Mouse (Mus musculus) gastrocnemius, postnatal 14 days (tissue): ENCODE data around the gene St6galnac6. TPM values are rescaled to one million over a fixed set of nuclear protein-coding genes. Genes with fewer than 3 reads are reported as not detected.

ENCODE experiments used
- DNase-seq: peaks from one replicate; pipeline ENCODE4 v3.0.0; 2021; ENCODE audit warnings: mixed read lengths
- intact Hi-C: fragments of 180-260 bp; cut with DNase I; formaldehyde crosslinking; loops from one replicate; pipeline ENCODE4 v1.15.1; 2025; ENCODE audit warnings: low total_unique reads
- total RNA-seq, 2 experiments: library from RNA; stranded (reverse); gene quantifications; 2 replicates each; pipeline ENCODE4 v1.2.3; 2021

Gene St6galnac6
- total RNA-seq, 2 experiments from 2014 or later: 42.7 to 51.0 TPM

DNA sequence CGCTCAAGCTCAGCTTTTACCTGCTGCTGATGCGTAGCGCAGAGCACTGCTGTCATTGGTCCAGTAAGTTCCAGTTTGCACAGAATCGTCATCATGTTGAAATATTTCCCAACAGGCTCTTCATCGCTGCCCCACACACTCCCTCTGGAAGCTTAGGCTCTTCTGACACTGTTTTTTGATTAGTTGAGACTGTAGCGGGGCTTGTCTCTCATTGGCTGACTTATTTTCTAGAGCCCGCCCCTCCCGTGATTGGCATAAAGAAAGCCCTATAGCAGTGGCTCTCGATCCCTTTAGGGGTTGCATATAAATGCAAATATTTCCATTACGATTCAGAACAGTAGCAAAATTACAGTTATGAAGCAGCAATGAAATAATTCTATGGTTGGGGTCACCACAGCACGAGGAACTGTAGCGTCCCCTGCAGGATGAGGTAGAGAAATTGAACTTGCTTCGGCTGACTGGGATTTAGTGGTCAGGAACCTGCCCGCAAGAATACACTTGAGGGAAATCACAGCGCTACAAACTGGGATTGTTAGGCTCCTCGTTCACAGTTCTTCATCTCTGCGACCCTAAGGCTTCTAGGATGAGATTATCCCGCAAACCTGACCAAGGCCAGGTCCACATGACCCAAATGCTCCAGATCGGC, 17.9 kb upstream of the St6galnac6 start:
- intact Hi-C loops: loop anchor here (5.0 kb wide), 1 partner anchor 36 kb away; no protein-coding TSS in a partner anchor
- no peak for DNase-seq

DNA sequence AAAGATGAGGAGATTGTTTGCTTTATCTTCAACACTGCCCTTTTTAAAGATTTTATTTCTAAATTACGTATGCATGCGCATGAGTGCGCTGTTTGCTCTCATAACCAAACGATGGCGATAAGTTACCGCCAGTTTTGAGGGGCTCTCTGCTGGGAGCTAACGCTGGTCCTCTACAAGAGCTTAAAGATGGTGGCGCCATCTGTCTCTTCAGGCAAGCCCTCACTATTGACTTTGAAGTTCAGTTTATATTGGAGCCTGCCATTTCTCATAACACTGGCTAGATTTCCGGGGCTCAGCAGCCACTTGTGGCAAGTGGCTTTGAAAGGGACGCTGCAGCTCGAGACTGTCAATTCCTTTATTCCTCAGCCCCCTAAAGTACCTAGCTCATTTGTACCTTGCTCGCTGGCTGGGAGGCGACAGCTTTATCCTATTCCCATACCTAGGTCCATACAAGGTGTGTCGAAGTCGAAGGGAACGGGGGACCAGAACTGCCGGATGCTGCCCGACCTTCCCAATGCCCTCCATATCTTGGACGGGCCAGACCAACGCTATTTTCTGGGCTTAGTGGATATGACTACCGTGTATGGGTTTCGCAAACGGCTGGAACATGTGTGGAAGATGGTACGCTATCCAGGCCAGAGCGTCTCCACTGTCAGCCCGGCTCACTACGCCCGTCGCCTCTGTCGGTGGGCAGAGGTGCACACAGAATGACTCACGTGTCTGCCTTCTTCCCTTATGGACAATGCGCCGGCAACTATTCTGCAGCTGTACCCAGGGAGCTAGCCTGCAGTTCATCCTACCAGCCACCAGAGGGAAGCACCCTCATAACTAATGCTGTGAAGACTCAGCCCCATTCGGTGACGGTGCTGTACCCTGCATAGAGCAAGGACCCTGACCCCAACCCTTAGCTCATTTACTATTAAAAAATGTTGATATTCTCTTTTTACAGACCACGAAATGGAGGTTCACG, 16.4 kb upstream of the St6galnac6 start:
- intact Hi-C loops: loop anchor here (5.0 kb wide), 1 partner anchor 34 kb away; no protein-coding TSS in a partner anchor
- DNase-seq: peak; percentile 71

DNA sequence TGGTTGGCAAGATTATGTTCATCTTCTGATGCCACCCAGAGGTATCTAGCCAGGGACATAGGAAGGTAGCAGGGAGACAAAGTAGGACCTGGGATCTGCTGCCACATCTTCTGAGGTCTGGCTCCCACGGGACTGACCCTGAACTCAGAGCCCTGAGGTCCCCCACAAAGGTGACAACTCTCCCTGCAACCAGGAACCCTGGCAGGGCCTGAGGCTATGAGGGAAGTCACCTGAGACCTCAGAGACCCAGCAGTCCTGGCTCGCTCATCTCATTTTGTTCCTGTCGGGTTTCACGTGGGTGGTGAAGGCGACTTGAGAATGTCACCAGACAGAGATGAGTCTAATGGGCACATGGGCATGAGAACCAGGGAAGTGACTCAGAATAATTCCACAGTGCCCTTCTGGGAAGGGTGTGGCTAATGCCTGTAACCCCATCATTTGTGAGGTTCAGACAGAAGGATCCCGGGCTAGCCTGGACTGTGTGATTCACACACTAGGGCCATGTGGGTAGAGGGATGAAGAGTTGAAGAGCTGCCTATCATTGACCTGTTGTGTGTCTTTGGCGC, 14.3 kb upstream of the St6galnac6 start:
- intact Hi-C loops: loop anchor here (2.0 kb wide), 1 partner anchor 20 kb away; no protein-coding TSS in a partner anchor
- no peak for DNase-seq

DNA sequence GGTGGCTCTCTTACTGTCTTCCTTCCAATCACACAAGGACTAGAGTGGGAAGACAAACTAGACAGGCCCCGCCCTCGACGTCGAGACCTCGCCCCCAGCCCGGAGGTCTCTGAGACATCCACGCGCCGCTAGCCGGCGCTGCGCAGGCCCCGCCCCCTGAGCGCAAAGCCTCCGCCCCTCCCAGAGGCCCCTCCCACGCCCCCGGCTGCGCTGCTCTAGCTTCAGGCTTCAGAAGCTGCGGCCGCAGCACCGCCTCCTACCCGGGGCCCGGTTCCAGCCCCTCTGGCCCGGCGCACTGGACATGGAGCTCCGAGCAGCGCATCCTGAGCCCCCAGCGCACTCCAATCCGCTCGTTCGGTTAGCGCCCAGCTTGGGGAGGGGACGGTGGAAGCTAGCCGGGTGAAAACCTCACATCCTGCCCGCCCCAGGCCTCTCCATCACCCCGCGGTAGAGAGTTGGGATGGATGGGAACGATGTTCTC, 12.6 kb upstream of the St6galnac6 start, which contains the start of gene St6galnac4:
Gene St6galnac4, plus strand, starts transcription at position 225 of the 481 bp plus-strand sequence.
- DNase-seq: peak; percentile 95
- intact Hi-C loops: no loop called here

DNA sequence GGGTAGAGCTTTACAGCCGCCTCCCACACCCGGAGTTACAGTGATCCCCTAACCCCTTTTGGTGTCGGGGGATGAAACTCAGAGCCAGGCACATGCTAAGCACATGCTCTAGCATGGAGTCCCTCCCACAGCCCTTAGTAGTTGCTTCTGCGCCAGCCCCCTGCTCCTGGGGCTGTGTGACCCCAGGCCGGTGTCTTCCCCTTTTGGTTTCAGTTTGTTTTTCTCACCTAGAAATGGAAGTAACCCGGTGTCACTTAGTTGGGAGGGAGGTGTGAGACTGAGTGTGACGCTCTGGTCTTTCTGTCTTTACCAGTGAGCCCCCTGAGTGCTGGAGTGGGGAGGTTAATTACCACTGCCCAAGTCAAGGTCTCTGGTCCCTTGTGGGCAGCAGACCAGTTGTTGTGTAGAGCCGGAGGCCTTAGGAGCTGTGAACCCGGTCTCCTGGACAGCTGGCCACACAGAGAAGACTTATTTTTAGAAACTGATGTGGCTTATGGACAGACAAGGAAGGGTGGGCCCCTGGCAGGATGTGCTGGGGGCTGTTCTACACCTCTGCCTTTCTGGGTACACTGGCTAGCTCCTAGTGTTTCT, 11.7 kb upstream of the St6galnac6 start:
- peak; percentile 46 for DNase-seq
- intact Hi-C loops: no loop called here

DNA sequence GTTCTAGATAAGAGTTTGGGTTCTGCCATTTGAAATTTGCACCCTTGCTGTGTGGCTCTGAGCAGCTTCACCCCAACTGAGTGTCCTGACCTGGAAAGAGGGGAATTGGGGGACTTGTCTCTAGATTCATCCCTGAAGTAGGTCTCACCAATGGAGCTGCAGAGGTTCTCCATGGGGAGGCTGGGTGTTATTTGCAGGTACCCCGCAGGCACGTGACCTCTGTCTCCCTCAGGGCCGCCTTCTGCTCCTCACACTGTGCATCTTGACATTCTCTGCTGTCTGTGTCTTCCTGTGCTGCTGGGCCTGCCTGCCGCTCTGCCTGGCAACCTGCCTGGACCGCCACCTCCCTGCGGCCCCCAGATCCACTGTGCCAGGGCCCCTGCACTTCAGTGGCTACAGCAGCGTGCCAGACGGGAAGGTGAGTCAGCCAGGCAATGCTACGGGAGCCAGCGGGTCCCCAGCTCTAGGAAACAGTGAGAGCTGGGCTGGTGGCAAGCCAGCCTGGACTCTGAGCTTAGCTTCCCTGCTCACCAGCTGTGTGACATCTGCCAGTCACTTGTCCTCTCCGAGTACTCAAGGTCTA, 10.2 kb upstream of the St6galnac6 start:
- DNase-seq: no peak

DNA sequence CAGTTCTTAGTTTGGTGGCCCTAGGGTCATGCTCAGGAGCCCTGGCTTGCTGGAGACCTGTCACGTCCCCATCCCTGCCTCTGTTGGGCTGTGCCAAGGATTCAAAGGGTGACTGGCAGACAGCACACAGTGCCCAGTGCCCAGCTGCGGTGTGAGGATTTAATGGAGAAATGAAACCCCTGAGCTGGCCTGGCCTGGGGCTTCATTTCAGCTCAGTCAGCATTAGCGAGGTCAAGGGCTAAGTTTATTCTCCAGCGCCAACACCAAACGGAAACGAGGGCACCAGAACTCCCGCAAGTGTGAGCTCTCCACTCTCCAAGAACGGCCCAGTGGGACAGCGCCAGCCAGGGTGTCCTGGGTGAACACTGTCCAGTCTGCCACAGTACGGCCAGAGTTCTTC, 9.3 kb upstream of the St6galnac6 start:
- intact Hi-C loops: no loop called here
- peak; percentile 59 for DNase-seq

More for the DNA sequence above, 10.2 kb upstream of the St6galnac6 start:
- intact Hi-C loops: no loop called here

DNA sequence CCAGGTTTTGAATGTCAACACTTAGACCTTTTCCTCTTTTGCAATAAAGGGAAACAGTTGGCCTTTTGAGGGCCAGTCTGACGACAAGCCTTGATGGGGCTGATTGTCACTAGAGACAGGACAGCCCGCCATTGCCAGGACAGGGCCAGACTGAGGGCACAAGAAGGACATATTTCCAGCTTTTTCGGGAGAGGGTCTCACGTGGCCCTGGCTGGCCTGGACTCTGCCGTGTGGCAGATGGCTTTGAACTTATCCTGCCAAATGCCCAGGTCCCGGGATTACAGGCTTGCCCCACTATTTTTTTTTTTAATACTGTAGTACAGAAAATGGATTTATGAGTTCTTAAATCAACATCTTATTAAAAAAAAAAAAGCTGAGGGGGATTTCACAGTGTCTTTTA, 8.3 kb upstream of the St6galnac6 start:
- no peak for DNase-seq
- intact Hi-C loops: no loop called here

DNA sequence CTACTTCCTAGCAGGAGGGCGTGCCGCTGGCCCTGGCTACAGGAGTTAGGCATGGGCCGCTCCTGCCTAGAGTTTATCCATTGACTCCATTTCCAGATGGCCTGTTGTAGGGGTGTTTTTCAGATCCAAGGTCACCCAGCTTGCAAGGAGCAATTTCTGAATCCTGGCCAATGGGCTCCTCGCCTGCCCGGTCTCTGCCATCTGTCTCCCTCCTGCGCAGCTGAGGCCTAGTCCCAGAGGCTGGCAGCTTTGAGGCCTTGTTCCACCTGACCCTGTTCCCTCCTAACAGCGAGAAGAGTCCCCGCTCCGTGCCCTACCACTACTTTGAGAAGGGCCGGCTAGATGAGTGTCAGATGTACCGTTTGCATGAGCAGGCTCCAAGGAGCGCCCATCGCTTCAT, 2.8 kb upstream of the St6galnac6 start:
- DNase-seq: peak; percentile 66
- intact Hi-C loops: no loop called here

DNA sequence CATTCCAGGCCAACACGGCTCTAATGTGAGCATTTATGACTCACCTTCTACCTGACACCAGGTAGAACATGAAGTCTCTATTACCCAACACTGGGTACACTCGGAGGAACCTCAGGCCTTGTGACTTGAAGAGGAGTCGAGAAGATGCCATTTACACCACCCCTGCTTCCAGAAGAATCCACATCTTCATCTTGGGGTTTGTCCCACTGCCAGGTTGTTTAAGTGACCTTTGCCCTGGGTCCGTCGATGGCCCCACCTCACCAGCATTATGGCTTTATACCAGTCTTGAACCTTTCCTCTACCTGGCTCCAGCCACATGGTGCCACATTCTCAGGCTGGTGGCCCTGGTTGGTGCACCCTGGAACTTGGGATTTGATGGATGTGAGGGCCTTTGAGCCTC, 2.3 kb upstream of the St6galnac6 start:
- intact Hi-C loops: no loop called here

DNA sequence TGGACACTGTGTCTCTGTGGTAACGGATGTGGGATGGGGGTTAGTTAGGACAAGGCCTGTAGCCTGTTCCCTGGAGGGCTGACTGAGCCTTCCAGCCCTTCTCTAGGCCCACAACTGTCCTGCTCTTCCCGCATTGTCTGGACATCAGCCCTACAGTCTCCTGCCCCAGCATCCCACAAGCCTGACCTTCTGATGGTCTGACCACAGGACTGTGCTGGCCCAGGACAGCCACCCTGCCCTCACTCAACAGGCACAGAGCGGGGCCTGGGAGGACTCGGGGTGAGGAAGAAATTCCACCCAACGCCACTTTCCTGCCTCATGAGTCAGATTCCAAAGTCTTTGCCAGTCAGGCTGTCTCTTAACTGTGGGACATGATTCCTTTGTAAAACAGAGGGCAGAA, 1.8 kb upstream of the St6galnac6 start:
- intact Hi-C loops: no loop called here
- no peak for DNase-seq

More for the DNA sequence above, 2.3 kb upstream of the St6galnac6 start:
- no peak for DNase-seq

DNA sequence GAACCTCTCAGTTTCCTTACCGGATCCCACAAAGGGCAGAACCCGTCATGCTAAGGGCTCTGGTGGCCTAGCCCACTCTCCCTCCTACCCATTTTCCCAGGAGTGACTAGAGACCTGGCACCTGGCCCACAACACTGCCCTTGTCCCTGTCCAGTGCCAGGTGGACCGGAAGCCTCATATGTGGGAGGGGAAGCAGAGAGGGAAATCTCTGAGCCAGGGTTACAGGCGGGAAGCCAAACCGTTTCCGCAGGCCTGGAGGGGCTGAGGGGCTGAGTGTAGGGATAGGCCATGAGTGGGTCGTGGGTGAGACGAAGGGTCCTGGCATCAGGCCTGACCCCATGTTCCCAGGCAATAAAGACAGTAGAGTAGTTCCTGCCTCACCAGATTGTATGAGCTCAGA, 1.0 kb upstream of the St6galnac6 start:
- intact Hi-C loops: no loop called here
- peak; percentile 43 for DNase-seq

DNA sequence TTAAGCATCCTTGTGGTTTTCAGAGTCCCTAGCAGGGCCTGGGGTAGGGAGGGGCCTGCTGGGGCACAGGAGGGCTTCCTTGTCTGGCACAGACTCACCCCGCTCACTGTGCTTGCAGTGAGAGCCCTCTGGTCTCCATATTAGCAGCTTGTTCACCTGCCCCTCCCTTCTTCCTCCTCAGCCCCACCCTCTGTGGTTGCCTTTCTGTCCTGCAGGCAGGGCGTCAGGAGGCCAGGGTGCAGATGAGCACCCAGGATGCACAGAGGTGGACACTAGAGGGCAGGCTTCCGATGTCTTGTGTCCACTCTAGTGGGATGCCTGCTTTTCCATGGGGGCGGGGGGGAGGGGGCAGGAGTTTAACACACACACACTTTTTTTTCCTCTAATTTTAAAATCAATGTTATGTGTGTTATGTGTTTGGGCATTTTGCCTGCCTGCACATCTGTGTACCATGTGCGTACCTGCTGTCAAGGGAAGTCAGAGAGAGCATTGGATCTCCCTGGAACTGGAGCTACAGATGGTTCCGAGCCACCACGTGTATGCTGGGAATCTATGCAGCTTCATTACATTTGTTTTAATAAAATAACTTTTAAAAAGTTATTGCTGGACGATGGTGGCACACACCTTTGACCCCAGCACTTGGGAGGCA, 2.0 kb downstream of the St6galnac6 start:
- intact Hi-C loops: no loop called here

DNA sequence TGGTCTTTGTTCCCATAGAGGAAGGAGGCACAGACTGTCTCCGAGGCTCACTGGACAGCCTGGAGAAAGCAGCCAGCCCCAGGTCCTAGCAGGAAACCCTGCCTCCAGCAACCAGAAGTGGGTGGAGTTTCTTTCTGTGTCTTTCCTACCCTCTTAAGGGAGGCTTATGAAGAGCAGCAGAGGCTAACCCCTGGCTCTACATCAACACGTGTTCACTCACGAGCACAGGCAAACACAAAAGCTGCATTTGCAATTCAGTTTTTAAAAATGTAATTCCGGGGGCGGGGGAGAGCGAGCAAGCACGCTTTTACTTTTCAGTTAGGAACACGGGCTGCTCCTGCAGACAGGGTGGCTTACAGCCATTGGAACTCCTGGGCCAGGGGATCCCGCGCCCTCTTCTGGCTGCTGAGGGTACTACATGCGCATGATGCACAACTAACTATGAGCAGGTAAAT, 3.1 kb downstream of the St6galnac6 start:
- peak; percentile 87 for DNase-seq
- intact Hi-C loops: no loop called here

More for the DNA sequence above, 2.0 kb downstream of the St6galnac6 start:
- DNase-seq: peak; percentile 59

DNA sequence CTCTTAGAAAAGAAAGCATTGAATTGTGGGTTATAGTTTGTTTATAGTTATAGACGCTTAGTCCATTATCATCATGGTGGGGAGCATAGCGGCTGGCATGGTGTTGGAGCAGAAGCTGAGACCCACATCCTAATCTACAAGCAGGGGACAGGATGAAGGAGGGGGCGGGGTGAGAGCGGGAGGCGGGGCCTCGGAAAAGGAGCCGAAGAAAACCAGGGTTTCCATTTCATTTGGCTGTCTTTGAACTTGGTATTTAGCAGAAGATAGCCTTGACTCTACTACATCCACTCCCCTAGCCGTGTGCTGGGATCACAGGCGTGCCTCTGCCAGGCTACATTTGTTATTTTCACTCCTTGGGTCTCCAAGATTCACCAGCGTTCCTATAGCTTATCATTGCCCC, 5.1 kb downstream of the St6galnac6 start:
- intact Hi-C loops: loop anchor here (2.0 kb wide), 1 partner anchor 20 kb away; no protein-coding TSS in a partner anchor
- no peak for DNase-seq

DNA sequence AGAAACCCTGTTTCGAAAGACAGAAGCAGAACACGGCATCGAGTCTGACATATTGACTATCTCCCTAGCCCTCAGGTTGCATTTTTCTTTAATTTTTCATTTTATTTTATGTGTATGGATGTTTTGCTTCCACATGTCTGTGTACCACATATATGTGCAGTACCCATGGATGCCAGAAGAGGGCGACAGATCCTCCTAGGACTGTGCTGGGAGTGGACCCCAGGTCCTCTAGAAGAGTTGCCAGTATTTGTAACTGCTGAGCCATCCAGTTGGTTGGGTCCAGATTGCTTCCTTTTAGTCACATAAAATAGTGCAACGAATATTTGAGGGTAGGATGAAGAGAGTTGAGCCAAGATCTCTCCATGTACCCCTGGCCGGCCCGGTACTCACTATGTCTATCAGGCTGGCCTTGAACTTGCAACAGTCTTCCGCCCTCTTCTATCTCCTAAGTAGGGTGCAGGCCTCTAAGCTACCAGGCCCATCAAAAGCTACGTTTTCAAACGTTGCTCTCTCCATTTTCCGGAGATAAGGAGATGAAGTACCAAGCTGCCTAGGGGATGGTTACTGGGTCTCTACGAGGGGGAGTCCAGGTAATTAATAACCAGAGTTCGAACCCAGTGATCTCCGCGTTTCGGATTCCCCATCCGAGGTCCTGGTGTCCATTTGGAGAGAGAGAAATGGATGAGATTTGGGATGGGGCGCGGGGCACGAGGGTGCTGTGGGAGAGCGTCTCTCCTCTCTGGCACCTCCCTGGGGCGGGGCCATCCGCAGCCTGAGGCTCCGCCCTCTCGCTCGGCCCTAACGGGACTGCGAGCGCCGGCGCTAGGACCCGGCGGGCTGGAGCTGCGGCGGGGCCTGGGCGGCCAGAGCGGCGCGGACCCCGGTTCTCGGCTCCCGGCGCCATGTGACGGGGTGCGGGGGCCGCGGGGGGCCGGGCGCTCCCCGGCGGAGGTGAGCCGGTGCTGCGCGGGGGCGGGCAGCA, 6.9 kb downstream of the St6galnac6 start:
- intact Hi-C loops: no loop called here
- DNase-seq: peak; percentile 93

DNA sequence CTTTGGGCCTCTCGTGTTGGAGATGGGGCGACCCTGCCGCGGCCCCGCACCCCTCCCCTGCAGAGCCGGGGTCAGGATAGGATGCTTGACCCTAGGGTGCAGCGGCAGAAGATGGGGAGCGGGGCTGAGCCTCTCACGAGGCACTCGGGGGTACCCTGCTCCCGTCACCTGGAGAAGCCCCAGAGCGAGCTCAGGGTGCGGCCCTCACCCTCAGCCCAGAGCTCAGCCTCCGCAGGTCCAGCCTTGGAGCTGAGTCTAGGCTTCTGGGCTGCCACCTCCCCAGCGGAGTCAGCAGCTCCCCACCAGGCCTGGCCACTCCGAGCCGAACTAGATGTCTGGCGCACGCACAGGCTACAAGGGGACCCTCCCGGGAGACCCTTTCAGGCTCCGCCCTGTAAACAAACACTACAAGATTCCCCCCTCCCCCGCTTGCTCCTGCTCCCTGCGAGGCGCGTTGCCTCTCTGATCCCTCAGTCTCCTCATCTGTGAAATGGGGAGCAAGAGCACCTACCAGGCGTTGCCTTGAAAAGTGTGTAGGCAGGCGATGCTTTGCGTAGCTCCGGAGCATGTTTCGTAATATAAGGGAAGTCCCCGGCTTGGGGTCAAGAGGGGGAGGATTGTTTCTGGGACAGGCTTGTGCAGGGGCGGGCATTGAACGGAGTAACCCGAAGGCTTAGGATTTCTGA, 7.9 kb downstream of the St6galnac6 start:
- DNase-seq: peak; percentile 64
- intact Hi-C loops: no loop called here
